Mouse (Mus musculus) C2C12 (cell line): ENCODE measurements around the gene Sfn.

Experiments used
- CEBPB ChIP-seq: IDR thresholded peaks from one replicate; pipeline ENCODE4 v1.6.1; 2011; ENCODE audit warnings: low read depth, mild to moderate bottlenecking, control low read depth, moderate library complexity
- CTCF ChIP-seq: IDR thresholded peaks from one replicate; pipeline ENCODE4 v1.5.1; 2011; ENCODE audit not compliant: control insufficient read depth, insufficient read depth, insufficient read length
- FOSL1 ChIP-seq: IDR thresholded peaks from one replicate; pipeline ENCODE4 v1.8.0; 2011; ENCODE audit warnings: mild to moderate bottlenecking, low read length; ENCODE audit not compliant: poor library complexity, insufficient read depth, severe bottlenecking
- MAX ChIP-seq: IDR thresholded peaks from one replicate; pipeline ENCODE4 v1.6.1; 2011; ENCODE audit warnings: mild to moderate bottlenecking, control low read depth
- MYOD1 ChIP-seq: IDR thresholded peaks from one replicate; pipeline ENCODE4 v1.6.1; 2011; ENCODE audit warnings: low read depth; ENCODE audit not compliant: control insufficient read depth, insufficient read length
- MYOG ChIP-seq: IDR thresholded peaks from one replicate; pipeline ENCODE4 v1.6.1; 2011; ENCODE audit not compliant: control insufficient read depth, insufficient read length; ENCODE audit errors: extremely low read depth

GRCm38 (mm10) chr4:133605330-133605729 lies 3.4 kb upstream of the Sfn start:
- TF ChIP-seq CTCF (no peak), CEBPB (no peak), MAX (no peak), FOSL1 (no peak), MYOD1 (no peak), MYOG (no peak)
